Mouse (Mus musculus) limb, embryonic 14.5 days (tissue): Measurements from ENCODE around the gene Rpl27. TPM values are rescaled to one million over a fixed set of nuclear protein-coding genes. Genes with fewer than 3 reads are reported as not detected.

Experiments used
- ATAC-seq: fragments of 200-750 bp; cut with Nextera tagmentation; 2 replicates; pipeline ENCODE4 v1.8.0; 2017; ENCODE audit warnings: low read depth, moderate number of reproducible peaks, moderate TSS enrichment; ENCODE audit not compliant: low FRiP score
- DNase-seq: peaks from one replicate; pipeline ENCODE4 v3.0.0-alpha.2; 2015; ENCODE audit warnings: low spot score
- H3K27ac ChIP-seq: fragments of 300-500 bp; sonication (generic); replicated peaks from 2 replicates; pipeline ENCODE4 v1.5.1; 2014; ENCODE audit warnings: low read depth, mild to moderate bottlenecking, low read length, moderate library complexity, mixed read lengths
- H3K27me3 ChIP-seq: fragments of 300-500 bp; sonication (generic); 2 replicates; pipeline ENCODE4 v1.6.1; 2014; ENCODE audit warnings: low read length, mixed read lengths; ENCODE audit not compliant: control insufficient read depth, insufficient read depth
- H3K36me3 ChIP-seq: fragments of 300-500 bp; sonication (generic); 2 replicates; pipeline ENCODE4 v1.6.1; 2014; ENCODE audit warnings: mild to moderate bottlenecking, low read length, moderate library complexity, mixed read lengths; ENCODE audit not compliant: control insufficient read depth, insufficient read depth
- H3K4me1 ChIP-seq: fragments of 300-500 bp; sonication (generic); 2 replicates; pipeline ENCODE4 v1.6.1; 2014; ENCODE audit warnings: antibody characterized with exemption, low read length, mixed read lengths; ENCODE audit not compliant: control insufficient read depth, insufficient read depth
- H3K4me2 ChIP-seq: fragments of 300-500 bp; sonication (generic); replicated peaks from 2 replicates; pipeline ENCODE4 v1.6.1; 2014; ENCODE audit warnings: low read depth, mild to moderate bottlenecking, low read length, moderate library complexity; ENCODE audit not compliant: severe bottlenecking
- H3K4me3 ChIP-seq: fragments of 300-500 bp; sonication (generic); replicated peaks from 2 replicates; pipeline ENCODE4 v1.5.1; 2014; ENCODE audit warnings: low read length
- H3K9ac ChIP-seq: fragments of 300-500 bp; sonication (generic); 2 replicates; pipeline ENCODE4 v1.6.1; 2014; ENCODE audit warnings: mild to moderate bottlenecking, low read depth, low read length, moderate library complexity; ENCODE audit not compliant: severe bottlenecking
- H3K9me3 ChIP-seq: fragments of 300-500 bp; sonication (generic); 2 replicates; pipeline ENCODE4 v1.6.1; 2016; ENCODE audit warnings: low read length; ENCODE audit not compliant: control insufficient read depth
- POLR2A ChIP-seq: fragments of 200-500 bp; IDR thresholded peaks from 2 replicates; pipeline ENCODE4 v1.8.0; 2012; ENCODE audit warnings: inconsistent platforms, mild to moderate bottlenecking, moderate library complexity, borderline replicate concordance; ENCODE audit not compliant: insufficient read depth, insufficient read length; ENCODE audit errors: extremely low read depth
- WGBS: fragments of 180-500 bp; shearing (Covaris S2); extraction: QIAGEN DNeasy Blood & Tissue Kit; methylation state at CpG from one replicate; pipeline ENCODE4 v1.1.7; 2014; 5-methylcytosine and 5-hydroxymethylcytosine counted together
- polyA plus RNA-seq, 2 experiments: library from polyadenylated mRNA; depleted of rRNA in 1 of 2; stranded (reverse) in 1 of 2; unstranded in 1 of 2; fragments of >200 nt; fragmentation: Nextera tagmentation in 1 of 2; extraction: Ambion mirVana in 1 of 2; gene quantifications; 2 replicates each; pipeline versions ENCODE4 v1.2.1 to v1.2.3; 2012 to 2014

Rpl27 gene
- polyA plus RNA-seq, 2 experiments = 422 to 1,303 TPM

DNA sequence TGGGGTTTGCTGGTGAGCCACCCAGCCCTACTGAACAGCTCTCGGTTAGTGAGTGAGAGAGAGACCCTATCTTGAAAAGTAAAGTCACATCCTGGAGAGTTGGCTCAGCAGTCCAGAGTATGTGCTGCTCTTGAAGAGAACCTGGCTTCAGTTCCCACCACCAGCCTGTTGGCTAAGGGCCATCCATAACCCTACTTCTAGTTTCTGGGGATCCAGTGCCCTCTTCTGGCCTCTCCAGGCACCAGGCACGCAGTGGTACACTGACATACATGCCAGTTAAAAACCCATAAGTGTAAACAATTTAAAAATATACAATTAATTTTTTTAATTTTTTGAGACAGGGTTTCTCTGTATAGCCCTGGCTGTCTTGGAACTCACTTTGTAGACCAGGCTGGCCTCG is 8.3 kb downstream of the Rpl27 start:
- Histone ChIP-seq H3K9ac (no peak overlapping the region), H3K4me1 (no peaks in the 10 kb centered on the region; the same call in 1 of the 2 replicates), H3K4me2 (no peak overlapping the region), H3K27me3 (no peaks in the 10 kb centered on the region), H3K9me3 (no peaks in the 10 kb centered on the region), H3K36me3 (peaks cover 7% of the 10 kb centered on the region), H3K4me3 (no peak overlapping the region), H3K27ac (no peak overlapping the region)
- ATAC-seq (no peak), DNase-seq (no peak)
- no peak for TF ChIP-seq POLR2A
- 76% methylated on average over 2 of the region's 3 CpGs for WGBS

DNA sequence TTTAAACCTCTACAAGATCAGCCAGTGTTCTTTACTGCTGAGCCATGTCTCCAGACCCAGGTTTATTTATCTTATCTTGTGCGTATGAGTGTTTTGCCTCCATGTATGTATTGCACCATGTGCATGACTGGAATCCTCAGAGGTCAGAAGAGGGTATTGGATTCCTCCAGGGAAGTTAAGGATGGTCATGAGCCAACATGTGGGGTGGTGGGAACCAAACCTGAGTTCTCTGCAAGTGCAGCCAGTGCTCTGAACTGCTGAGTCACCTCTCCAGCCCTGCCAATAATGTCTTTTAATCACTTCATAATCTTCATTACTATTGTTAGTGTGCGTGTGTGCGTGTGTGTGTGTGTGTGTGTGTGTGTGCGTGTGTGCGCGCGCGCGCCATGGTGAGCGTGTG is 9.4 kb downstream of the Rpl27 start:
- no peaks in the 10 kb centered on the region for H3K27me3 ChIP-seq
- no peak for DNase-seq
- peaks cover under 1% of the 10 kb centered on the region; the same call in 1 of the 2 replicates for H3K36me3 ChIP-seq
- no peak for TF ChIP-seq POLR2A
- no peak overlapping the region for H3K27ac ChIP-seq
- H3K9me3 ChIP-seq = no peaks in the 10 kb centered on the region
- H3K4me1 ChIP-seq = no peaks in the 10 kb centered on the region; the same call in 1 of the 2 replicates
- no peak overlapping the region for H3K4me2 ChIP-seq
- no peak overlapping the region for H3K4me3 ChIP-seq
- H3K9ac ChIP-seq = no peak overlapping the region
- ATAC-seq = no peak
- 94% methylated on average over 10 of the region's 10 CpGs for WGBS

DNA sequence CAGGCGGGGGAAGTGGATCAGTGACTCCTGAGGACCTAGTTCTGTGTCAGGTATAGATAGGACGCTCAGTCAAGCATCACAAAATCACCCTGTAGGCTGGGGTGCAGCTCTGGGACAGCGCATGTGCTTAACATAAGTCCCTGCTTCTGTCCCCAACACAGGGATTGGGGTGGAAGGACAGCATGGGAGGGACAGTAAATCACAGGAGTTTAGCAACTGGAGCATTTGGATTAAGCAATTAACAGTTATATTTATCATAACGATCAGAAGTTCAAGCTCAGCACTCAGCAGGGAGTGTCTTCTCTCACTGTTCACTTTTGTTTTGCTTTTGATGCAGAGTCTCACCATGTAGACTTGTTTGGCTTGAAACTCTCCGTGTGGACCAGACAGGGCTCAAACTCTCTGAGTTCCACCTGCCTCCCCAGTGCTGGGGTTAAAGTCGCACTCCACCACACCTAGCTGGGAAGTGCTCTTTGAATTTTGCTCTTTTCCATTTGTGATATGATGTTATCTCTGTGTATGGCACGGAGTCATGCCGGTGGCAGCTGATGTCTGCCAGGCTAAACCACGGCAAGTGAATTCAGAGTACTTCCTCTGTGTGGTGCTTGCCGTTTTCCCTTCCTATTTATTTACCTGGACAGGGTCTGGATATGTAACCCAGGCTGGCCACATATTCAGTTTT is 10.1 kb downstream of the Rpl27 start:
- Histone ChIP-seq H3K27me3 (no peaks in the 10 kb centered on the region), H3K36me3 (peaks cover 4% of the 10 kb centered on the region; the same call in 1 of the 2 replicates), H3K4me1 (no peaks in the 10 kb centered on the region; the same call in 1 of the 2 replicates), H3K4me2 (no peak overlapping the region), H3K4me3 (no peak overlapping the region), H3K27ac (no peak overlapping the region), H3K9ac (no peak overlapping the region), H3K9me3 (no peaks in the 10 kb centered on the region)
- no peak for TF ChIP-seq POLR2A
- no peak for DNase-seq
- no peak for ATAC-seq
- 75% methylated on average over 10 of the region's 10 CpGs for WGBS

DNA sequence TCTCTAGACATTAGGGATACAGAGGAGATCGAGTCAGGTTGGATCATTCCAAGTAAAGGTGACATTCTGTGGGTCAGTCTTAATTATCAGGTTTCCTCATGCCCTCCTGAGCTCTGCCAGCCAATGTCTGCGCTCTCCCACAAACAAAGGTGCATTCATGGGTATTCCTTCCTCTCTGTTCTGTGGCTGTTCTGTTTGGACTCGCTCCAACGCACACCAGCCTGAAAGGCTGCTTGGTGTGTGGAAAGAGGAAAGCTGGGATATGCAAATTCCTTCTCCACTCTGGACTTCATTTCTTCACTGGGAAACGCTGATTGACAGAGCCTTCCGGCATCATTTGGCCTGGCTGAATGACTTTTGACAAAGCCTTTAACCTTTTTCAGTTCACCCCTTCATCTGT is 12.6 kb downstream of the Rpl27 start:
- ATAC-seq = no peak

DNA sequence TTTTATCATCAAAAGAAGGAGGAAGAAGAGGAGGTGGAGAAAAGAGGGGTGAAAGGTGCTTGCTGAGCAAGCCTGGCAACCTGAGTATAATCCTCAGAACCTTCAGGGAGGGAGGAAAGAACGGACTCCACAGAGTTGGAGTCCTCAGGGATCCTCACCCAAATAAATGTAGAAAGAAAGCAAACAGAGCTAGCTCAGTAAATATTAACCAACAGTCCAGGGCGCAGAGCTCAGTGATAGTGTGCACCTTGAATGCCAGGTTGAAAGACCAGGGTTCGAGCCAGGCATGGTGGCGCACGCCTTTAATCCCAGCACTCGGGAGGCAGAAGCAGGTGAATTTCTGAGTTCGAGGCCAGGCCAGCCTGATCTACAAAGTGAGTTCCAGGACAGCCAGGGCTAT is 13.5 kb downstream of the Rpl27 start:
- 93% methylated on average over 7 of the region's 7 CpGs for WGBS
- no peak for TF ChIP-seq POLR2A
- Histone ChIP-seq H3K4me3 (no peak overlapping the region), H3K4me2 (no peak overlapping the region), H3K9me3 (no peaks in the 10 kb centered on the region), H3K9ac (no peak overlapping the region), H3K36me3 (peaks cover 31% of the 10 kb centered on the region), H3K27ac (no peak overlapping the region), H3K27me3 (no peaks in the 10 kb centered on the region), H3K4me1 (no peaks in the 10 kb centered on the region)
- ATAC-seq (no peak), DNase-seq (no peak)

More for the DNA sequence above, 12.6 kb downstream of the Rpl27 start:
- no peaks in the 10 kb centered on the region for H3K27me3 ChIP-seq
- no peak overlapping the region for H3K4me2 ChIP-seq
- H3K36me3 ChIP-seq = peaks cover 22% of the 10 kb centered on the region
- H3K9me3 ChIP-seq = no peaks in the 10 kb centered on the region
- H3K27ac ChIP-seq = no peak overlapping the region
- no peak overlapping the region for H3K9ac ChIP-seq
- TF ChIP-seq POLR2A = no peak
- no peak for DNase-seq
- 64% methylated on average over 6 of the region's 6 CpGs for WGBS
- H3K4me3 ChIP-seq = no peak overlapping the region
- no peaks in the 10 kb centered on the region for H3K4me1 ChIP-seq
